Mouse (Mus musculus): Measurements from ENCODE around the gene Nfic. TPM values are rescaled to one million over a fixed set of nuclear protein-coding genes. Genes with fewer than 3 reads are reported as not detected.

Gene Nfic
- total RNA-seq, 4 experiments from 2014 or later = 83.3 to 98.1 (median 85.4) TPM

DNA sequence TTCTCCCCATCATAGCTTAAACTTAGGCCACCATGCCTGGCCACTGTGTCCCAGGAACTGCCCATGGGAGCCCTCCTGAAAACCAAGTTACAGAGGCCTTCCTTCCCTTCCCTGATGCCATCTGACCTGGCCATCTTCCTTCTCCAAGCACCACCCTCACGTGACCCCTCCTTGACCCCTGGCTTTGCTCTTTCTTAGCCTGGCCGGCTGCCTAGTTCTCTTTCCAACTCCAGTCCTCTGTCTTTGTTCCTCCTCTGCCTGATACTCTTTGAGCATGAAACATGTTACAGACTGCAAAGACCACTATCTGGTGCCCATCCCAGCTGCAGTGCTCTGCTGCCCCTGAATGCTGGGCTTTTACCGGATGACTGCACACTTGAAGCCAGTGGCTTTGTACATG, 66.1 kb downstream of the Nfic start:
- no peak for DNase-seq (ENCODE audit: low spot score in 2 of 2)

GRCm38 (mm10) chr10:81388505-81389055, 66.9 kb downstream of the Nfic start, which contains the start of gene Gm48552:
TSS of gene Gm48552 (plus strand) at chr10:81389005.
- no peak for DNase-seq (ENCODE audit: low spot score in 2 of 2)

GRCm38 (mm10) chr10:81387716-81388115, 67.7 kb downstream of the Nfic start:
- DNase-seq (ENCODE audit: low spot score in 2 of 2) = no peak

DNA sequence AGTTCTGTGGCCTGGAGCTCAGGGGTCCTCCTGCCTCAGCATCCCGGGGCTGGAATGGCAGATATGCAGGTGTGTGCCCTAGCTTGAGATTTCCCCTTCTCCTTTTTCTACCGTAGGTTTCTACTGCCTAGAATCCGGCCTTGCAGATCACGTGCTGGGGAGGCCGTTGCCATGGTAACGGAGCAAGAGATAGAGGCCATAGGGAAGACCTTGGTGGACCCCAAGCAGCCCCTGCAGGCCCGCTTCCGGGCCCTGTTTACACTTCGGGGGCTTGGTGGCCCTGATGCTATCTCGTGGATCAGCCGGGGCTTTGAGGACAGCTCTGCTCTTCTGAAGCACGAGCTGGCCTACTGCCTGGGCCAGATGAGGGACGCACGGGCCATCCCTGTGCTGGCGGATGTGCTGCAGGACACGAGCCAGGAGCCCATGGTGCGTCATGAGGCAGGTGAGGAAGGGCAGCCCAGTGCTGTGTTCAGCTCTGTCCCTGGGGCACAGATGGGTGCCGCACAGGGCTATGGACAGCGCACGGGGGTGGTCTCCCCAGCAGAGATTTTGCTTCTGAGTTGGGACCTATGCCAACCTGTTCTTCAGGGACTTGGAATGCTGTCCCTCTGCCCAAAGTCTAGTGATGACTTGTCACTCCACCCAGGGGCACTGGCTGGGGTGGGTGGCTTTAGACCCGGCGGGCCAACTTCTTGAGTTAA, 69.7 kb downstream of the Nfic start:
- no peak for DNase-seq (ENCODE audit: low spot score in 2 of 2)

GRCm38 (mm10) chr10:81384605-81384982, 70.8 kb downstream of the Nfic start:
- no peak for DNase-seq (ENCODE audit: low spot score in 2 of 2)

GRCm38 (mm10) chr10:81383802-81384604, 71.4 kb downstream of the Nfic start, which contains the start of the genes Dohh and Gm48551:
TSS of gene Dohh (plus strand) at chr10:81384428.
TSS of gene Gm48551 (plus strand) at chr10:81384466.
- DNase-seq (ENCODE audit: low spot score in 2 of 2) = peak; percentile 99

DNA sequence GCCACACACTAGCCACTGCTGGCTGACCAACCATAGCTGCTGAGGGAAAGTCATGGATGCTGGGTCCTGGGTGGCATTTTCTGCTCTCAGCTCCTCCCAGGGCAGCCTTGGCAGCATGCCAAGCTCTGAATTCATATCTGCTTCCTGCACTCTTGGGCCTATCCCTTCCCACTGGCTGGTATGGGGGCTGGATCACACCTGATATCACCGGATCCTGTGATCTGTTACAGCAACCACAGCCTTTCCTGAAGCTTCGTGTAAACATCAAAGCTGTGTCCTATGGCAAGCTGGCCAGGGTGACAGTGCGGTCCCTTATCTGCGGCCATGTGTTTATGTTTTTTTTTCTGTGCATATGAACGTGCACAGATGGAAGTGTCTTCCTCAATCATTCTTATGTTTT, 73.4 kb downstream of the Nfic start:
- no peak for DNase-seq (ENCODE audit: low spot score in 2 of 2)

DNA sequence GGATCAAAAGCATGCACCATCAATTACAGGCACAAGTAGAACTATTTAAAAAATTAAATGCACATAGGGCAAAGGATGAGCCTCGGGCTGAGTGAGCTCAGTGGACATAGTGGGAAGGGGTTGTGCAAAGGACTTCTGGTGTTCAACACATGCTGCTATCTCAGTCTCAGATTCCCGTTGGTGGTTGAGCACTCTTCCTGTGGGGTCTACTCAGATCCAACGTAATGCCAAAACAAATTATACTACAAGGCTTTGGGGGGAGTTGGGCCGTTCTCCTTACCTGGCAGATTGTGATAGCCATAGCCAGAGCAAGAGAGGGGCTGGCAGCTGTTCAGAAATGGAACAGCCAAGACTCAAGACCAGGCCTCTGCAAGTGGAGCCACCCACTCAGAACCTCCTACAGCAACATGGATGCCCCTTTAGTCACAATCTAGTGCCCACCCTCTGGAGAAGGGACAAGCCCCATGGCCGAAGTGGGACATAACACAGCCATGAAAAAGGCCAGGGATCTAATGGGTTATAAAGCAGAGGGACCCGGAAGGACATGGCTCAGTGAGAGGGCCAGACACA, 75.5 kb downstream of the Nfic start:
- no peak for DNase-seq (ENCODE audit: low spot score in 2 of 2)

GRCm38 (mm10) chr10:81379183-81379553, 76.3 kb downstream of the Nfic start:
- no peak for DNase-seq (ENCODE audit: low spot score in 2 of 2)

DNA sequence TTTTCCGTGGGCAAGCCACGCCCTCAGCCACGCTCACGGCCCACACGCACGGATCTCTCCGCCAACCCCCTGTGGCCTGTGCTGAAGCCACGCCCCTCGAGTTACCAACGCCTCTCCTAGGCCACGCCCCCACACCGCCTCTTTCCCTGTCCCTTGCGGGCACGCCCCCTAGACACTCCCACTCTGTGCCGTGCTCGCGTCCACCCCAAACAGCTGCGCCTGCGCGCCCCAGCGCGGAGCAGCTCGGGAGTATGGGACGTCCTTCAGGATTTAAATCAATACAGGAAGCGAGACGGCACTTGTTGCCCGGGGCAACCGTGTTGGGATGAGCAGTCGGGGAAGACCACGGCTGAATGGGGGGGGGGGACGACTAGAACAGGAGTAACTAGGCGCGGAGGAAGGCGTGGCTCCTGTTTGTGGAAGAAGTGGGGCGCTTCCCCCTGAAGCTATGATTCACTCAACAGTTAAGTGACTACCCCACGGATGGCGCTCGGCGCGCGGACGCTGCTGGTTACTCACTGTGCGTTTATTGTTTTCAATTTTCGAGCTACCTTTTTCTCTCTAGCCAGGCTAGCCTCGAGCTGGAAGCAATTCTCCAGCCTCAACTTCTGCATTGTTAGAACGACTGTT, 76.8 kb downstream of the Nfic start:
- peak; percentile 98 to 100 for DNase-seq (ENCODE audit: low spot score in 2 of 2)

DNA sequence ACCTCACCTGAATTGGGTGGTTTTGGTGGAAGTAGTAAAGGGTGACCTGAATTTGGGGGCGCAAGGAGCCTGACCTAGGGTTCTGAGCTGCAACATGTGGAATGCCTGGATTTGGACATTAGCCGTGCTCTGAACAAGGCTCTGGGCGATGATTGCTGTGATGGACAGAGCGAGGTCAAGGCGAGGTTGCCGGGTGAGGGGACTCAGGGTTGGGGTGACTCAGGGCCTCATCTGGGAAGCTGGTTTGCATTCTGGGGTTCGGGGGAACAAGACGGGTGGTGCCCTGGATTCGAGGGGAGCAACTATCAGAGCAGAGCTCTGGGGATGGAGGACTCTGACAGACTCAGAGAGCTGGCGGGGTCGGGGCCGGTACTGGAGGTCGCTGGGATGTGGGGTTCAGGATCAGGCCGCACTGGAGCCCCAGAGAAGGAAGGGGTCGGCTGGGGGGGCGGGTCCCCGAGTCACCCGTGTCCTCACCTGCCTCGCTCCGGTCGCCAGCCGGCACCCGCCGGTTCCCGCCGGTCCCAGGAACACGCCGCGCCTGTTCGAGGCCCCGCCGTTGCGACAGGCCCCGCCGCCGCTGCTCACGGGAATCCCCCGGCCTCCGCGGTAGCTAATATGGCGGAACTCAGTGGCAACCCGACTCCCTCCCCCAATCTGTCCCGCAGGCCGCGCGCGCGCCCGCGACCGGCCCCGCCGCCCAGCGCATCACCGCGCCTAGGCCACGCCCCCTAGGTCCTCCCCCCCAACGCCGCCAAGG, 77.5 kb downstream of the Nfic start, which contains the start of gene Fzr1:
Fzr1 (minus strand) TSS at position 724 of the 760 bp plus-strand sequence.
- DNase-seq (ENCODE audit: low spot score in 2 of 2) = no peak

- no peak for DNase-seq (ENCODE audit: low spot score in 2 of 2)
These were observed 78.1 kb downstream of the Nfic start for GRCm38 (mm10) chr10:81377362-81377664.

- no peak for DNase-seq (ENCODE audit: low spot score in 2 of 2)
These were observed 78.7 kb downstream of the Nfic start for GRCm38 (mm10) chr10:81376561-81377361.

DNA sequence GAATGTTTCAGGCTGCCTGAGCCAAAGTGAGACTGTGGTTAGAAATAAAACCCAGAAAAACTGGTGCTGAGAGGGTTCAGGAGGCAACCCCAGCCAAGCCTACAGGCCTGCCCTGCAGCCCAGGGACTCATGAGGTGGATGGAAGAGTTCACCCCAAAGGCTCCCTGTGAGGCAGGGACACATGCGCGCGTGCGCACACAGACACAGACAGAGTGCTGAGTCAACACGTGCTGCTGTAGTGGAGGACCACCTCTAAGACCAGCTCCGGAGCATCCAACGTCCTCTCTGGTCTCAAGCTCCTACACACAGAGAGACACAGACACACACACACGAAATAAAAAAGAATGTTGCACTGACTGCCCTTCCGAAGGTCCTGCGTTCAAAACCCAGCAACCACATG, 80.1 kb downstream of the Nfic start:
- DNase-seq (ENCODE audit: low spot score in 2 of 2) = no peak

DNA sequence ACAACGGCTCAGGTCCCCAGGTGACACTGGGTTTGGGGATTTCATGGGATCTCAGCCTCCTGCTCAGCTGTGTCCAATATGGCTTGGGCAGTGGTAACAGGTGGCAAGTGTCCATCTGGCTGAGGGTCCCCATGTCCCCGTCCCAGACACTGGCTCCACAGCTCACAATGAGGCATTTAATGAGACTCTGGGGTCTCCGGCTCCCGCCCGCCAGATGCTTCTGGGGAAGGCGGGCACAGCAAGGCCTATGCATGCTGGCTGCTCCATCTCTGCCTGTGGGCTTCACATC, 88.3 kb downstream of the Nfic start:
- DNase-seq (ENCODE audit: low spot score in 2 of 2) = no peak

GRCm38 (mm10) chr10:81366477-81367206, 88.8 kb downstream of the Nfic start:
- DNase-seq (ENCODE audit: low spot score in 2 of 2) = no peak

DNA sequence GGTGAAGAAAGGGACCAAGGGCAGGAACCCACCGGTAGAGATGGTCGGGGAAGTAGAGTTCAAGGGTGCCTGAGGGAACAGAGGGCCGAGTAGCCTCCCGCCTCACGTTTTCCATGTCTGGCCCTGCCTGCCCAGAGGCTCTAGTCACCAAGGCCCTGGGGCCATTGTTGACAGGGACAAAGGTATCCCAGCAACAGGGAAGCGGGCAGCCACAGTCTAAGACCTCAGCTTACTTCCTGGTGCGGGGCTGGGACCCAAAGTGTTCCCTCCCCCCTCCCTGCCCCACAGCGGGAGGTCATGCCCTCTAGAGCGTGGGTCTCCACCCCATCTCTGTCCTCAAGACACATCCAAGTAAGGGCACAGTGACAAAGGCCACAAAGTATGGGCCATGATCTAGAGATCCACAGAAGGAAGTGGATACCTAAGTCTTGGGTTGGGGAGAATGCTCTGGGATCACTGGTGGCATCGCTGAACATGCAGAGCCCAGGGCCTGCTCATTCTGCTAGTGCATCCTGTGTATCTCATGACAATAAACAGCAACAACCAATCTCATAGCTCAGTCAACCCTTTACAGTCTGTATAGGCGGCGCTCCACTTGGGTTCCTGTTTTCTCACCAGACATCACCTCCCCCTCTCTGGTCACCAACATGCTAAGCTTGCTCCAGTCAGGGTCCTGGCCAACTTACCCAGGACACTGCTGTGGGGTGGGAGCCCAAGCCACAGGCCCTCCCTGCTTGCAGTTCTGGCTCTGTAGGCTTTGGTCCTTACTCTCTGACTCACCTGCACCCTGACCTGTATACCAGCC, 89.6 kb downstream of the Nfic start, which contains the start of gene 4930404N11Rik:
4930404N11Rik (minus strand) TSS at position 145 of the 805 bp plus-strand sequence.
- DNase-seq (ENCODE audit: low spot score in 2 of 2) = no peak

DNA sequence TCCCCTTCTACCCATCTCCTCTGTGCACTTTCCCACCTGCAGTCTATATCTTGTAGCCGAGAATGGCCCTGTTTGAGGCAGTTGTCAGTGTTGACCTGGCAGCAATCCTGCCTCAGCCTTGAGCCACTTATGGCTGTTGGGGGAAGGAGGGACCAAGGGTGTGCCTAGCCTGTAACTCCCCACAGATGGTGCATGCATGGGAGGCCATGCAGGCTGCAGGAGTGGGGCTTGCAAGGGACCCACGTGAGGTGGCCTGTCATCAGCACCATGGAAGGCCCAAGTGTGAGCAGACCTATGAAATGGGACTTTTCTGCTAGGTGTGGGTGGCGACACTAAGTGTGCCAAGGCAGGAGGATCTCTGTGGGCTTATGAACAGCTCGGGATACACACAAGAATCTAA, 90.4 kb downstream of the Nfic start:
- peak in 1 of 2 experiments; percentile 67 for DNase-seq (ENCODE audit: low spot score in 2 of 2)

GRCm38 (mm10) chr10:81364666-81365065, 90.8 kb downstream of the Nfic start:
- no peak for DNase-seq (ENCODE audit: low spot score in 2 of 2)

All from left cerebral cortex, adult 8-10 months (tissue).